Mouse (Mus musculus) CH12.LX (cell line): ENCODE results near the gene Ankrd22.

Source experiments
- CTCF ChIP-seq, 2 experiments: IDR thresholded peaks in 1 of 2; conservative IDR thresholded peaks in 1 of 2; 2 replicates each; pipeline ENCODE4 v1.5.1; 2011 to 2012; ENCODE audit warnings: low read depth in 2 of 2, low read length in 2 of 2, improper control_type of control experiment in 1 of 2, inconsistent platforms in 1 of 2, mild to moderate bottlenecking in 1 of 2, moderate library complexity in 1 of 2
- EP300 ChIP-seq: IDR thresholded peaks from 2 replicates; pipeline ENCODE4 v1.6.1; 2011; ENCODE audit warnings: low read length, improper control_type of control experiment
- GABPA ChIP-seq: IDR thresholded peaks from 2 replicates; pipeline ENCODE4 v1.6.1; 2012; ENCODE audit warnings: low read depth, low read length, improper control_type of control experiment, inconsistent platforms; ENCODE audit not compliant: insufficient replicate concordance
- MAFK ChIP-seq: IDR thresholded peaks from 2 replicates; pipeline ENCODE4 v1.6.1; 2011; ENCODE audit warnings: low read length, improper control_type of control experiment; ENCODE audit not compliant: insufficient replicate concordance
- POLR2A ChIP-seq: IDR thresholded peaks from 2 replicates; pipeline ENCODE4 v1.6.1; 2011; ENCODE audit warnings: low read depth, mild to moderate bottlenecking, improper control_type of control experiment, low read length
- TBP ChIP-seq: conservative IDR thresholded peaks from 2 replicates; pipeline ENCODE4 v1.6.1; 2011; ENCODE audit warnings: low read depth, low read length, improper control_type of control experiment
- USF2 ChIP-seq: conservative IDR thresholded peaks from 2 replicates; pipeline ENCODE4 v1.6.1; 2011; ENCODE audit warnings: low read depth, low read length, improper control_type of control experiment
- ZKSCAN1 ChIP-seq: IDR thresholded peaks from 2 replicates; pipeline ENCODE4 v1.6.1; 2012; ENCODE audit warnings: low read depth, inconsistent platforms, low read length, improper control_type of control experiment, borderline replicate concordance
- ZNF384 ChIP-seq: IDR thresholded peaks from 2 replicates; pipeline ENCODE4 v1.6.1; 2012; ENCODE audit warnings: low read depth, low read length, improper control_type of control experiment, inconsistent platforms

DNA sequence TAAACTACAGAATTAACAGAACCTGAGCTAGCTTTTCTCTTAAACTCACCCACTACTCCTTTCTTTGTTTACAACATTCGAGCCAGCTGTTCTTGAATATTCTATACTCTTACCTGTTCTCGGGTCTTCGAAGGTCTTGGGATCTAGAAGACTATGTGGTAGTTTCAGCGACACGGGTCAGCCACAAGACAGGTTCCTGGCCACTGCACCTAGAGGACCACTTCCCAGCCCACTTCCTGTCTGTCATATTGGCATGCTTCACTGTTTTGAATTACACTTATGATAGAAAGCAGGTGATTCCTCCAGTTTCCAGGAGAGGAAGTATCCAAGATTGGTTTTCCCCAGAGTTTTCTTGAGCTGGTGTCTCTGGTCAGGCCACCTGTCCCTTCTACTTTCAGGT lies 3.2 kb downstream of the Ankrd22 start:
- TF ChIP-seq CTCF (conservative IDR thresholded peaks at IDR 0.05 in 1 of 2, IDR thresholded peaks at IDR 0.05 in 1 of 2; ENCODE audit: low read depth in 2 of 2, low read length in 2 of 2) (no peak), POLR2A (no peak), EP300 (no peak), USF2 (no peak), GABPA (no peak), ZKSCAN1 (no peak), TBP (no peak), ZNF384 (no peak), MAFK (no peak)
